Mouse (Mus musculus) midbrain, postnatal 0 days (tissue): Measurements from ENCODE around the gene Tmem150b. TPM values are rescaled to one million over a fixed set of nuclear protein-coding genes. Genes with fewer than 3 reads are reported as not detected.

Source experiments
- ATAC-seq: fragments of 200-750 bp; cut with Nextera tagmentation; 2 replicates; pipeline ENCODE4 v1.8.0; 2017; ENCODE audit warnings: moderate number of reproducible peaks, mild to moderate bottlenecking, moderate TSS enrichment, moderate library complexity; ENCODE audit not compliant: low FRiP score
- DNase-seq: peaks from one replicate; pipeline ENCODE4 v3.0.0-alpha.2; 2015; ENCODE audit warnings: low spot score
- H3K27ac ChIP-seq: fragments of 300-500 bp; sonication (generic); 2 replicates; pipeline ENCODE4 v1.5.1; 2014; ENCODE audit warnings: low read depth, mild to moderate bottlenecking, low read length, mixed read lengths
- H3K27me3 ChIP-seq: fragments of 300-500 bp; sonication (generic); 2 replicates; pipeline ENCODE4 v1.6.1; 2014; ENCODE audit warnings: low read length, control low read depth, mixed read lengths; ENCODE audit not compliant: insufficient read depth
- H3K36me3 ChIP-seq: fragments of 300-500 bp; sonication (generic); 2 replicates; pipeline ENCODE4 v1.6.1; 2014; ENCODE audit warnings: low read length, control low read depth, mixed read lengths; ENCODE audit not compliant: insufficient read depth
- H3K4me1 ChIP-seq: fragments of 300-500 bp; sonication (generic); 2 replicates; pipeline ENCODE4 v1.6.1; 2014; ENCODE audit warnings: mild to moderate bottlenecking, control low read depth, antibody characterized with exemption, low read length, mixed read lengths; ENCODE audit not compliant: insufficient read depth
- H3K4me2 ChIP-seq: fragments of 300-500 bp; sonication (generic); 2 replicates; pipeline ENCODE4 v1.6.1; 2014; ENCODE audit warnings: low read depth, mild to moderate bottlenecking, low read length, mixed read lengths; ENCODE audit not compliant: poor library complexity, severe bottlenecking
- H3K4me3 ChIP-seq: fragments of 300-500 bp; sonication (generic); 2 replicates; pipeline ENCODE4 v1.5.1; 2014; ENCODE audit warnings: low read depth, mild to moderate bottlenecking, low read length, moderate library complexity
- H3K9ac ChIP-seq: fragments of 300-500 bp; sonication (generic); replicated peaks from 2 replicates; pipeline ENCODE4 v1.6.1; 2014; ENCODE audit warnings: mild to moderate bottlenecking, low read length, moderate library complexity, mixed read lengths; ENCODE audit not compliant: poor library complexity, severe bottlenecking
- H3K9me3 ChIP-seq: fragments of 300-500 bp; sonication (generic); 2 replicates; pipeline ENCODE4 v1.6.1; 2016; ENCODE audit warnings: low read length, control low read depth
- CTCF ChIP-seq: IDR thresholded peaks from 2 replicates; pipeline ENCODE4 v1.5.1; 2016; ENCODE audit warnings: antibody characterized with exemption, mild to moderate bottlenecking
- WGBS: fragments of 180-500 bp; shearing (Covaris S2); extraction: QIAGEN DNeasy Blood & Tissue Kit; methylation state at CpG from one replicate; pipeline ENCODE4 v1.1.7; 2014; 5-methylcytosine and 5-hydroxymethylcytosine counted together
- polyA plus RNA-seq: library from polyadenylated mRNA; unstranded; fragments of >200 nt; fragmentation: Nextera tagmentation; extraction: Ambion mirVana; gene quantifications from 2 replicates; pipeline ENCODE4 v1.2.1, GENCODE M21; 2015
- total RNA-seq: library from RNA; depleted of rRNA; stranded (reverse); fragments of >200 nt; gene quantifications from 2 replicates; pipeline ENCODE4 v1.2.3, GENCODE M21; 2014

Gene Tmem150b
- total and polyA plus RNA-seq, 2 experiments from 2014 or later, result 0.23 TPM; not detected in 1

- no peaks in the 10 kb centered on the region for H3K9me3 ChIP-seq
- no peaks in the 10 kb centered on the region for H3K27me3 ChIP-seq
- no peak overlapping the region for H3K9ac ChIP-seq
- DNase-seq (no peak), ATAC-seq (no peak)
- 93% methylated on average over 5 of the region's 6 CpGs for WGBS
- no peak for TF ChIP-seq CTCF
- no peak overlapping the region for H3K4me2 ChIP-seq
- peaks cover 20% of the 10 kb centered on the region for H3K36me3 ChIP-seq
- no peak overlapping the region for H3K4me3 ChIP-seq
- no peak overlapping the region for H3K27ac ChIP-seq
- H3K4me1 ChIP-seq, result peaks cover 11% of the 10 kb centered on the region; the same call in 1 of the 2 replicates
These were observed 19.8 kb upstream of the Tmem150b start for GRCm38 (mm10) chr7:4744886-4745285.

- no peaks in the 10 kb centered on the region for H3K27me3 ChIP-seq
- ATAC-seq, result no peak
- H3K9ac ChIP-seq, result no peak overlapping the region
- no peak for TF ChIP-seq CTCF
- DNase-seq, result no peak
- H3K36me3 ChIP-seq, result peaks cover 20% of the 10 kb centered on the region
- H3K27ac ChIP-seq, result no peak overlapping the region
- peaks cover 14% of the 10 kb centered on the region; the same call in 1 of the 2 replicates for H3K4me1 ChIP-seq
- H3K4me3 ChIP-seq, result no peak overlapping the region
- H3K4me2 ChIP-seq, result no peak overlapping the region
- WGBS, result 76% methylated on average over 2 of the region's 2 CpGs
- H3K9me3 ChIP-seq, result no peaks in the 10 kb centered on the region
These were observed 18.3 kb upstream of the Tmem150b start for GRCm38 (mm10) chr7:4743354-4743753.

GRCm38 (mm10) chr7:4742482-4742819, 17.4 kb upstream of the Tmem150b start:
- H3K27ac ChIP-seq, result no peak overlapping the region
- 0 out of 2 replicates have a peak overlapping the region, but pooled peaks have one; percentile 13 for H3K9ac ChIP-seq
- no peaks in the 10 kb centered on the region for H3K27me3 ChIP-seq
- H3K4me2 ChIP-seq, result no peak overlapping the region
- no peak for ATAC-seq
- WGBS, result 88% methylated on average over 6 of the region's 6 CpGs
- peaks cover 20% of the 10 kb centered on the region for H3K36me3 ChIP-seq
- H3K9me3 ChIP-seq, result no peaks in the 10 kb centered on the region
- DNase-seq, result no peak
- H3K4me1 ChIP-seq, result peaks cover 14% of the 10 kb centered on the region; the same call in 1 of the 2 replicates
- no peak for TF ChIP-seq CTCF
- no peak overlapping the region for H3K4me3 ChIP-seq

GRCm38 (mm10) chr7:4741672-4742481, 16.8 kb upstream of the Tmem150b start:
- no peak for TF ChIP-seq CTCF
- ATAC-seq, result no peak
- no peak overlapping the region; the same call in 1 of the 2 replicates for H3K9ac ChIP-seq

GRCm38 (mm10) chr7:4741151-4741550, 16.1 kb upstream of the Tmem150b start:
- Histone ChIP-seq H3K4me2 (peak overlapping the region; percentile 89), H3K36me3 (peaks cover 10% of the 10 kb centered on the region), H3K27ac (peak overlapping the region; percentile 93), H3K27me3 (no peaks in the 10 kb centered on the region), H3K4me1 (peaks cover 14% of the 10 kb centered on the region; the same call in 1 of the 2 replicates), H3K9me3 (no peaks in the 10 kb centered on the region), H3K4me3 (peak overlapping the region; percentile 77), H3K9ac (peak overlapping the region; percentile 77; the same call in 1 of the 2 replicates)
- 2% methylated on average over 4 of the region's 4 CpGs for WGBS
- peak; percentile 44 for DNase-seq
- ATAC-seq, result no peak
- TF ChIP-seq CTCF, result no peak

More at GRCm38 (mm10) chr7:4741672-4742481, 16.8 kb upstream of the Tmem150b start:
- Histone ChIP-seq H3K4me1 (peaks cover 14% of the 10 kb centered on the region; the same call in 1 of the 2 replicates), H3K36me3 (peaks cover 18% of the 10 kb centered on the region), H3K4me3 (peak overlapping the region; percentile 77), H3K27ac (peak overlapping the region; percentile 93), H3K27me3 (no peaks in the 10 kb centered on the region), H3K9me3 (no peaks in the 10 kb centered on the region), H3K4me2 (peak overlapping the region; percentile 89)
- 74% methylated on average over 21 of the region's 21 CpGs for WGBS
- DNase-seq, result no peak

- peak overlapping the region; percentile 89 for H3K4me2 ChIP-seq
- H3K27ac ChIP-seq, result peak overlapping the region; percentile 93
- no peaks in the 10 kb centered on the region for H3K27me3 ChIP-seq
- peak overlapping the region; percentile 77 for H3K4me3 ChIP-seq
- no peak for TF ChIP-seq CTCF
- no peaks in the 10 kb centered on the region for H3K9me3 ChIP-seq
- H3K36me3 ChIP-seq, result 0 out of 2 replicates have a peak, but pooled peaks cover 3% of the 10 kb centered on the region
- 0% methylated on average over 12 of the region's 14 CpGs for WGBS
- H3K9ac ChIP-seq, result peak overlapping the region; percentile 77
- ATAC-seq (peak; percentile 15), DNase-seq (peak; percentile 19)
- H3K4me1 ChIP-seq, result peaks cover 14% of the 10 kb centered on the region; the same call in 1 of the 2 replicates
These were observed 15.3 kb upstream of the Tmem150b start for GRCm38 (mm10) chr7:4740309-4740727.
